Mouse (Mus musculus): ENCODE results near the gene Wsb1. TPM values are rescaled to one million over a fixed set of nuclear protein-coding genes. Genes with fewer than 3 reads are reported as not detected.

The Wsb1 gene
- total RNA-seq, 2 experiments from 2014 or later, result 50.3 to 68.1 TPM

GRCm38 (mm10) chr11:79215539-79215938 is 38.9 kb downstream of the Wsb1 start:
- DNase-seq, result no peak

- DNase-seq, result peak; percentile 99
Observed at GRCm38 (mm10) chr11:79214015-79214418, 40.5 kb downstream of the Wsb1 start.

GRCm38 (mm10) chr11:79209882-79210471 is 44.5 kb downstream of the Wsb1 start:
- DNase-seq, result no peak

- DNase-seq, result no peak
Observed at GRCm38 (mm10) chr11:79209113-79209512, 45.4 kb downstream of the Wsb1 start.

GRCm38 (mm10) chr11:79208462-79208861 is 46.0 kb downstream of the Wsb1 start:
- no peak for DNase-seq

GRCm38 (mm10) chr11:79207691-79208090 is 46.8 kb downstream of the Wsb1 start:
- no peak for DNase-seq

- DNase-seq, result no peak
Observed at GRCm38 (mm10) chr11:79204444-79204843, 50.0 kb downstream of the Wsb1 start.

- no peak for DNase-seq
Observed at GRCm38 (mm10) chr11:79200502-79200901, 54.0 kb downstream of the Wsb1 start.

GRCm38 (mm10) chr11:79198562-79198961 is 55.9 kb downstream of the Wsb1 start:
- peak; percentile 26 for DNase-seq

- DNase-seq, result no peak
Observed at GRCm38 (mm10) chr11:79197846-79198235, 56.6 kb downstream of the Wsb1 start.

GRCm38 (mm10) chr11:79196876-79197845 is 57.3 kb downstream of the Wsb1 start:
- DNase-seq, result no peak

- DNase-seq, result no peak
Observed at GRCm38 (mm10) chr11:79196196-79196869, 58.1 kb downstream of the Wsb1 start.

GRCm38 (mm10) chr11:79192176-79192575 is 62.3 kb downstream of the Wsb1 start:
- peak; percentile 38 for DNase-seq

GRCm38 (mm10) chr11:79191214-79191613 is 63.3 kb downstream of the Wsb1 start:
- peak; percentile 65 for DNase-seq

GRCm38 (mm10) chr11:79190257-79190656 is 64.2 kb downstream of the Wsb1 start:
- no peak for DNase-seq

Other genes with a start within 250 kb of the Wsb1 start
- gene Ksr1, start 108.3 kb downstream of the Wsb1 start, total RNA-seq (2021), result 10 to 100 TPM; 12.0 to 17.3 TPM
- gene Gm9964, start 42.2 kb upstream of the Wsb1 start, total RNA-seq (2021), result not detected
- gene Nf1, start 85.0 kb upstream of the Wsb1 start, total RNA-seq (2021), result 10 to 100 TPM; 41.3 to 62.7 TPM
- 1 to 10 TPM; 4.9 to 5.4 TPM for gene Omg, start 249.4 kb upstream of the Wsb1 start, total RNA-seq (2021)